Mouse (Mus musculus) embryonic facial prominence, embryonic 11.5 days (tissue): ENCODE measurements around the gene Elavl1. TPM values are rescaled to one million over a fixed set of nuclear protein-coding genes. Genes with fewer than 3 reads are reported as not detected.

Experiments used
- ATAC-seq: fragments of 200-750 bp; cut with Nextera tagmentation; replicated peaks from 2 replicates; pipeline ENCODE4 v1.8.0; 2017; ENCODE audit warnings: low read depth; ENCODE audit not compliant: insufficient number of reproducible peaks, low FRiP score, low TSS enrichment
- DNase-seq: peaks from one replicate; pipeline ENCODE4 v3.0.0-alpha.2; 2015; ENCODE audit warnings: low spot score
- H3K27ac ChIP-seq: fragments of 300-500 bp; sonication (generic); replicated peaks from 2 replicates; pipeline ENCODE4 v1.5.1; 2014; ENCODE audit warnings: mild to moderate bottlenecking, low read depth, low read length, control low read depth
- H3K27me3 ChIP-seq: fragments of 300-500 bp; sonication (generic); 2 replicates; pipeline ENCODE4 v1.6.1; 2014; ENCODE audit warnings: mild to moderate bottlenecking, low read length, moderate library complexity, mixed read lengths; ENCODE audit not compliant: control insufficient read depth, insufficient read depth
- H3K36me3 ChIP-seq: fragments of 300-500 bp; sonication (generic); replicated peaks from 2 replicates; pipeline ENCODE4 v1.6.1; 2014; ENCODE audit warnings: low read depth, mild to moderate bottlenecking, low read length, moderate library complexity, mixed read lengths; ENCODE audit not compliant: control insufficient read depth, insufficient read depth
- H3K4me1 ChIP-seq: fragments of 300-500 bp; sonication (generic); 2 replicates; pipeline ENCODE4 v1.6.1; 2014; ENCODE audit warnings: low read length, mixed read lengths; ENCODE audit not compliant: control insufficient read depth, insufficient read depth
- H3K4me2 ChIP-seq: fragments of 300-500 bp; sonication (generic); 2 replicates; pipeline ENCODE4 v1.6.1; 2014; ENCODE audit warnings: low read depth, mild to moderate bottlenecking, control low read depth, low read length, moderate library complexity
- H3K4me3 ChIP-seq: fragments of 300-500 bp; sonication (generic); 2 replicates; pipeline ENCODE4 v1.5.1; 2014; ENCODE audit warnings: low read depth, low read length, control low read depth
- H3K9ac ChIP-seq: fragments of 300-500 bp; sonication (generic); replicated peaks from 2 replicates; pipeline ENCODE4 v1.6.1; 2014; ENCODE audit warnings: mild to moderate bottlenecking, control low read depth, low read length
- H3K9me3 ChIP-seq: fragments of 300-500 bp; sonication (generic); replicated peaks from 2 replicates; pipeline ENCODE4 v1.6.1; 2016; ENCODE audit warnings: mild to moderate bottlenecking, low read length, inconsistent platforms, mixed read lengths; ENCODE audit not compliant: control insufficient read depth
- WGBS: fragments of 180-500 bp; shearing (Covaris S2); extraction: QIAGEN DNeasy Blood & Tissue Kit; methylation state at CpG from one replicate; pipeline ENCODE4 v1.1.7; 2014; 5-methylcytosine and 5-hydroxymethylcytosine counted together
- polyA plus RNA-seq: library from polyadenylated mRNA; unstranded; fragments of >200 nt; fragmentation: Nextera tagmentation; extraction: Ambion mirVana; gene quantifications from 2 replicates; pipeline ENCODE4 v1.2.1, GENCODE M21; 2014

The Elavl1 gene
- 384 and 409 TPM in 2 replicates for polyA plus RNA-seq

DNA sequence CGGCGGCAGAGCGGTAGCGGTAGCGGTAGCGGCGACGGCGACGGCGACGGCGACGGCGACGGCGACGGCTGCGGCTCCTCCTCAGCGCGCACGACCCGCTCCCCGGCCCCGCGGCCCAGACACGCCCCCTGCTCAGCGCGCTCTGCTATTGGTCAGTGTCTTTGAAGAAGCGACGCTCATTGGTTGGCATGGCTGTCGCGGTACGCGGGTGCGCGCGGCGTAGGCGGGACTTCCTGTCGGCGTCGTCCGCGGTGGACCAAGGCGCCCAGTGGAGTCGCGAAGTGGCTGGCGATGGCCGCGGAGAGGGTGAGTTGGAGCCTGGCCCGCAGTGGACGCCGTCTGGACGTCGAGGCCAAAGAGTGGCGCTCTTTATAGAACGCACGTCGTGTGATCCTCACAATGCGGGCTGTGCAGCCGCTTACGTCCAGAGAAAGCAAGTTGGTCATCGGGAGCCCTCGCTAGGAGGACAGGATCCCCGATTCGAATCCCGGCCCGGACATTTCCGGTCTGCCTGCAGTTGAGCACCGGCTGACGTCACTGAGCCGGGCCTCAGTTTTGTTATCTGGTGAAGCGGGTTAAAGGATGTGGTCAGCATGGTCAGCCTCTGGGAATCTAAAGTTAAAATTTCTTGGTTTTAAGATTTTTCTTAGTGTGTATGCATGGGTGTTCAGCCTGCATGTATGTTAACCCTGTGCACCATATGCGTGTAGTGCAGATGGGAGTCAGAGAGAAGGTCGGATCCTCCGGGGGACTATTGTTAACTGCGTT lies at the start of gene Elavl1, which contains the start of gene Ccl25:
Gene Elavl1 (minus strand): TSS at position 431 of the 768 bp plus-strand sequence.
Gene Ccl25 (plus strand): TSS at position 228 of the 768 bp plus-strand sequence.
- H3K36me3 ChIP-seq, result peaks cover 2% of the 10 kb centered on the region; the same call in 1 of the 2 replicates
- H3K4me3 ChIP-seq, result peak within 1 kb of the TSS; percentile 94

DNA sequence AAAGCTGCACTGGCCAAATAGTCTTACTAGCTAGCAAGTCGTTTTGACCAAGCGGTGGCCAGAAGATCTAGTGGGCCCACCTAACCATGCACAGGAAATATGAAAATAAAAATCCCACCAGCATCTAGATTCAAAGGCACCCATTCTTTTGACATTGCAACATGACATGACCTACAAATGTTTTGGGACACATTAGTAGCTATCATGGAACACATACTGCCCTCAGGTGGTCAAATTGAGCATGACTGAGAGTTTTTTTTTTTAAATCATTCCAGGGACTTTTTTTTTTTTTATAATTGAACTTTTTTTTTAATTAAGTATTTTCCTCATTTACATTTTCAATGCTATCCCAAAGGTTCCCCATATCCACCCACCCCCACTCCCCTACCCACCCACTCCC lies 47.4 kb upstream of the Elavl1 start:
- no peak for ATAC-seq
- WGBS, result 76% methylated on average over 2 of the region's 2 CpGs
- no peak overlapping the region for H3K4me3 ChIP-seq
- no peaks in the 10 kb centered on the region for H3K27me3 ChIP-seq
- no peak overlapping the region for H3K27ac ChIP-seq
- H3K4me1 ChIP-seq, result no peaks in the 10 kb centered on the region
- H3K36me3 ChIP-seq, result no peaks in the 10 kb centered on the region
- no peak overlapping the region for H3K9ac ChIP-seq
- no peak overlapping the region for H3K4me2 ChIP-seq
- peak; percentile 19 for DNase-seq
- H3K9me3 ChIP-seq, result no peaks in the 10 kb centered on the region

More for the DNA sequence above, at the start of gene Elavl1, which contains the start of gene Ccl25:
- H3K4me1 ChIP-seq, result no peaks in the 10 kb centered on the region
- ATAC-seq (peak; percentile 96), DNase-seq (peak; percentile 96)
- H3K9ac ChIP-seq, result peak within 1 kb of the TSS; percentile 95
- WGBS, result under 1% methylated on average over 75 of the region's 78 CpGs
- H3K27ac ChIP-seq, result peak within 1 kb of the TSS; percentile 77
- H3K4me2 ChIP-seq, result peak within 1 kb of the TSS; percentile 52
- H3K27me3 ChIP-seq, result no peaks in the 10 kb centered on the region
- no peaks in the 10 kb centered on the region for H3K9me3 ChIP-seq

GRCm38 (mm10) chr8:4370078-4370477 lies 44.9 kb upstream of the Elavl1 start:
- no peaks in the 10 kb centered on the region for H3K9me3 ChIP-seq
- no peak overlapping the region for H3K4me3 ChIP-seq
- H3K27ac ChIP-seq, result no peak overlapping the region
- WGBS, result 23% methylated on average over 2 of the region's 2 CpGs
- ATAC-seq (0 out of 2 replicates have a peak, but pooled peaks have one; percentile 9), DNase-seq (peak; percentile 54)
- H3K4me1 ChIP-seq, result no peaks in the 10 kb centered on the region
- H3K27me3 ChIP-seq, result no peaks in the 10 kb centered on the region
- no peak overlapping the region for H3K9ac ChIP-seq
- H3K4me2 ChIP-seq, result no peak overlapping the region
- H3K36me3 ChIP-seq, result no peaks in the 10 kb centered on the region

- no peaks in the 10 kb centered on the region for H3K27me3 ChIP-seq
- no peaks in the 10 kb centered on the region for H3K9me3 ChIP-seq
- H3K9ac ChIP-seq, result no peak overlapping the region
- H3K4me1 ChIP-seq, result no peaks in the 10 kb centered on the region
- whole genome bisulfite sequencing, result 87% methylated on average over 4 of the region's 4 CpGs
- H3K4me3 ChIP-seq, result no peak overlapping the region
- ATAC-seq, result no peak
- no peaks in the 10 kb centered on the region for H3K36me3 ChIP-seq
- no peak overlapping the region for H3K27ac ChIP-seq
- DNase-seq, result no peak
- no peak overlapping the region for H3K4me2 ChIP-seq
Observed at GRCm38 (mm10) chr8:4368470-4368869, 43.3 kb upstream of the Elavl1 start.

GRCm38 (mm10) chr8:4367808-4368207 lies 42.6 kb upstream of the Elavl1 start:
- Histone ChIP-seq H3K27ac (no peak overlapping the region), H3K4me1 (no peaks in the 10 kb centered on the region), H3K9ac (no peak overlapping the region), H3K4me2 (no peak overlapping the region), H3K27me3 (no peaks in the 10 kb centered on the region), H3K4me3 (no peak overlapping the region), H3K36me3 (no peaks in the 10 kb centered on the region), H3K9me3 (no peaks in the 10 kb centered on the region)
- DNase-seq (no peak), ATAC-seq (no peak)
- WGBS, result 82% methylated on average over 11 of the region's 11 CpGs

DNA sequence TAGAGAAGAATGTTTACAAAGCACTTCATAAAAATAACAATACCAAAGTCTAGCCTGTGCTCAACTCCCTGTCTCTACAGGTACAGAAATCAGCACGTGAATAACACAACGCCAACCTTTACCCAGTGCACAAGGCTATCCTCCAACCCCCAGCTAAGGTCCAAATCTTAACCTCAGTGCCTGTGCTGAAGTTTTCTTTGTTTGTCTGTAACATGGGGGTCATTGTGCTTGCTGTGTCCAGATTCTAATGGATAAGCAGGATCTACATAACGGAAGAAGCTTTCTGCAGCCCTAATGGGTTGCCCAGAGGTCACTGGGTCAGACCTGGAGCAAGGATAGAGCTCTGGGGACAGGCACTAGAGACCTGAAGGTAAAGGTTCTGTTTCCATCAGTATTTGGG lies 41.0 kb upstream of the Elavl1 start:
- Histone ChIP-seq H3K4me3 (no peak overlapping the region), H3K27me3 (no peaks in the 10 kb centered on the region), H3K4me1 (no peaks in the 10 kb centered on the region), H3K9ac (no peak overlapping the region), H3K27ac (no peak overlapping the region), H3K36me3 (no peaks in the 10 kb centered on the region), H3K4me2 (no peak overlapping the region), H3K9me3 (no peaks in the 10 kb centered on the region)
- DNase-seq, result no peak
- WGBS, result 86% methylated on average over 3 of the region's 3 CpGs
- ATAC-seq, result no peak

DNA sequence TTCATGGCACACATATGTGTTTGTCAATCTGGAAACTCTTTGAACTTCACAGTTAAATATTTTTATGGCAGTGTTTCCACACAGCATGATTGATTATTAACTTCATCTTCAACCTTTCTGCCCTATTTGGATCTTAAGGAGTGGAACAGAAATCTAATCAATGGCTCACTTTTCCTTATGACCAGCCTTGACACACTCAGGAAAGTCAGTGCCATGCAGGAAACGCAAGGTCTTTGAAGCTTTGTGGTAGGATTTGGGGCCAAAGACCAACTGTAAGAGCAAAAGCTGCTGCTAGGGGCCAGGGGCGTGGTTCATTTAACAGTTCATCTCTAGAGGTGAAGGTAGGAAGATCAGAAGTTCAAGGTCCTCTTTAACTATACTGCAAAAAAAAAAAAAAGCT lies 35.7 kb upstream of the Elavl1 start:
- DNase-seq (no peak), ATAC-seq (no peak)
- H3K27me3 ChIP-seq, result no peaks in the 10 kb centered on the region
- H3K9me3 ChIP-seq, result no peaks in the 10 kb centered on the region
- no peak overlapping the region for H3K4me2 ChIP-seq
- no peaks in the 10 kb centered on the region for H3K36me3 ChIP-seq
- H3K27ac ChIP-seq, result no peak overlapping the region
- H3K4me3 ChIP-seq, result no peak overlapping the region
- no peak overlapping the region for H3K9ac ChIP-seq
- WGBS, result 76% methylated on average over 2 of the region's 2 CpGs
- no peaks in the 10 kb centered on the region for H3K4me1 ChIP-seq

GRCm38 (mm10) chr8:4359362-4359761 lies 34.1 kb upstream of the Elavl1 start:
- no peak overlapping the region for H3K4me3 ChIP-seq
- no peak overlapping the region for H3K4me2 ChIP-seq
- no peak for ATAC-seq
- no peaks in the 10 kb centered on the region for H3K4me1 ChIP-seq
- H3K36me3 ChIP-seq, result no peaks in the 10 kb centered on the region
- H3K9me3 ChIP-seq, result no peaks in the 10 kb centered on the region
- H3K9ac ChIP-seq, result no peak overlapping the region
- WGBS, result 62% methylated on average over 3 of the region's 3 CpGs
- DNase-seq, result no peak
- no peaks in the 10 kb centered on the region for H3K27me3 ChIP-seq
- H3K27ac ChIP-seq, result no peak overlapping the region
